Mouse (Mus musculus) retina, embryonic 14.5 days (tissue): ENCODE results near the gene Pdhb.
"Not testable (repeated sequence)": the region's sequence is repeated elsewhere in the genome, so short reads cannot be mapped to it uniquely, and the experiment has no call there.

Source experiments
- DNase-seq: peaks from one replicate; pipeline ENCODE4 v3.0.0-alpha.2; 2015; ENCODE audit warnings: low spot score

Pdhb gene

GRCm38 (mm10) chr14:8134234-8134633, 38.6 kb downstream of the Pdhb start:
- DNase-seq = no peak

DNA sequence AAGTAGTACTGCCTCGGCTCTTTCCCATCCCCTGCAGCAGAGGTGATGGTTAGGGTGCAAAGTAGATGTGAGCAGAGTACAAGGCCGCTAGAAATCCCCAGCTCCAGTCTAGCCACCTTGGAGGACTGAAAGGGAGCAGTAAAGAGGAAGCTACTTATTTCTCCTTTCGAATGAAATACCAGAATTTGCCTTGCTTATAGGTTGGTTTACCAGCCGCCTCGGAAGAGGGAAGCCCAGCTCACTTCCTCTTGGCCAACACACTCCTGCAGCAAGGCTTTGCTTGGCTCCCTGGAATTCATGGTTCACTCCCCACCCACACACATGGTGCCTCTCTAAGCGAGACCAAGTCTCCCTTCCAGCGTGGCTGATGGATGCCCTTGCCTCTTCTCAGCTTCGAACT, 40.0 kb downstream of the Pdhb start:
- no peak for DNase-seq

DNA sequence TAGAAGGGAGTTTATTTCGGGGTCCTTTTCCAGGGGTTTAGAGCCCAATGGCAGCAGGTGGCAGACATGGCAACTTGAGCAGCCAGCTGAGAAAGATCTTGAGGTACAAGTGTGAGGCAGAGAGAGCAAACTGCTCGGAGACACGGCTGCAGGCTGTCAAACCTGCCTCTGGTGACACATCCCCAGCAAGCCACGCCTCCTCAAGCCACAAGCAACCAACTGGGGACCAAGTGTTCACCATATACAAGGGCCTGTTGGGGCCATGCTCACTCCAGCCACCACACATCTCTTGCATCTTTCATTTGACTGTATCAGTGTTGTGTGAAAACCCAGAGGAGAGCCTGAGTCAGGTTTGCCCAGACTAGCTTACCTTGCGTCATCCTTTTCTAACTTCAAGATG, 44.9 kb downstream of the Pdhb start:
- no peak for DNase-seq

DNA sequence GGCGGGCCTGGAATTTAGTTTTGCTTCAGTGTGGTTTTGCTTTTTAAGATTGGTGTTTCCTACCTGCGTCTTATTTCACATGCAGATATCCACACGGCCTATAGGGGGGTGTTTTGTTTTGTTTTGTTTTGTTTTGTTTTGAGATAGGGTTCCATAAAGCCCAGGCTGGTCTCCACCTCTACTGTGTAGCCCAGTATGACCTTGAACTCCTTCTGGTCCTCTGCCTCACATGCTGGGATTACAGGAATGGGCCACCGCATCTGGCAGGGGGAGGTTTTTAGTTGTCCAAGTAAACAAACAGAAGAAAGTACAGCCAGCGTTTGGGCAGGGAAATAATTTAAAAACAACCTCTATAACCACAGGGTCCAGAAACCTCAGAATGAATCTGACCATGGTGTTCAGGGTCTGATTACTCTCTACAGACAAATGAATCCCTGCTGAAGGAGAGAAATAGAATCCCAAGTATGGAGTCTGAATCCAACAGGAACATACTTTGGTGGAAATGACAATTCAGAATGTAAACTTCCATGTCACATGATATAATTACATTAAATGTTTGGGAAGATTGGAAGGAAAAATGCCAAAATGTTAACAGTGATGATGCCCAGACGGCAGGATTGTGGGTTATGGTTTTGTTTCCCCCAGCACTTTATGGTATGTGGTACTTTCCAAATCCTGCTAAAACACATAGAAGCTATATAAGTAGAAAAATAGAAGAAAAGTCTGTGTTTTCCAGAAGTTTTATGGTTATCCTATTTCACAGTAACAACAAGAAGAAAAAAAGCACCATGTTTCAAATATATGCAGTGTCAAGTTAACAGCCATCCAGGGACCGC, 48.6 kb downstream of the Pdhb start:
- no peak for DNase-seq

DNA sequence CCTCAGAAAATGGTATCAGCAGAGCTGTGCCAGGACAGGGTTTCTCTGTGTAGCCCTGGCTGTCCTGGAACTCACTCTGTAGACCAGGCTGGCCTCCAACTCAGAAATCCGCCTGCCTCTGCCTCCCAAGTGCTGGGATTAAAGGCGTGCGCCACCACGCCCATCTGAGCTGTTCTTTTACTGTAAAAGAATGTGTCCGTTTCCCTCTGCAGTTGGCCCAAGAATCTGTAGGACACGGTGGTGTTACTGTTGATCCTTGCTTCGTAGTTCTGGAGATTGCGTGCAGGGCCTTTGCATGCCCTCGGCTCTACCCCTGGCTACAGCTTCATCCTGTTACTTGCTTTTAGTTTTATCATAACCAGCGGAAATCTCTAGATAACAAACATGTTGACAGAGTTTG, 49.2 kb downstream of the Pdhb start:
- DNase-seq = not testable (repeated sequence)

DNA sequence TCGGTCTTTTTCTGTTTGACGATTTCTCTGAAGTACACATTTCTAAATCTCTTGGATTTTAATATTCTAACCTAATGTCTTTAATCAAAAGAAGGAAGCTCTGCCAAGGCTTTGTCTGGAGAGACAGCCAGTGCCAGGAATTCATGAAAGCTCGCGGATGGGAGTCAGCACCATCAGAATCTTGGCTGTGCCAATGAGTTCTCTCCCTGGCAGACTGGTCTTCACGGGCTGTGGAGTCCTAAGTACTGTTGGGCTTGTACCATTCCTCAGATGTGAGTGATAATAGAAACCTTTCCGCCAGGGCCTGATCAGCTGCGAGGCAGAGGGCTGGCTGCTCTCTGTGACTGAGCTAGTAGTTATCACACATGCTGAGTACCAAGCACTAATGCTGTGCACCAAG, 49.7 kb downstream of the Pdhb start:
- no peak for DNase-seq

DNA sequence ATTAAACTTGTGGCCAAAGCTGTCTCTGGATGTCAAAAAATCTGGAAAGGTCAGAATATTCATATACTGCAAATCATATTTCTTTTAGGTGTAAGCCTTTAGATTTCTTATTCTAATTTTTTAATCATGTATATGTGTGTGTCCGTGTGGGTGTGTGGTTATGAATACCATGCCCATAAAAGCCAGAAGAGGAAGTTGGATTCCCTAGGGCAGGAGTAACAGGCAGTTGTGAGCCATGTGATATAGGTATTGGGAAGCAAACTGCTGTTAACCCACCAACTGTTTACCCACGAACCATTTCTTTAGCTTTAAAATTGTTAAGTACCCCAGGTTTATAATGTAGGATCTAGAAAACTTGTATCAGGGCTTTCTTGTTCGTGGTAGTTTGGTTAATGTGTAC, 52.9 kb downstream of the Pdhb start:
- no peak for DNase-seq

DNA sequence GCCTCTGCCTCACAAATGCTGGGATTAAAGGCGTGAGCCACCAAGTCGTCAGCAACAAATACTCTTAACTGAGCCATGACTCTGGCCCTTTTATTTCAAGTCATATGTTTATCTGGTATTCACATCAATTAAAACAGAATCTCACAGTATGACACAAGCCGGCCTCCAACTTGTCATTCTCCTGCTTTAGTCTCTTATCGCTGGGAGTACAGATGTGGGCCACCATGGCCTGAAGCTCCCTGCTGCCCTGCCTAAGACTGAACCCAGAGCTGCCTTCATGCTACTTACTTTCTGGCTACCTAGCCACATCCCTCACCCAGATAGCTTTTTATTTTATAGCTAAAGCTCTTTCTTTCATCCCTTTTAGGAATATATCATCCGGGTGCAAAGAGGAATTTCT, 53.4 kb downstream of the Pdhb start:
- no peak for DNase-seq

DNA sequence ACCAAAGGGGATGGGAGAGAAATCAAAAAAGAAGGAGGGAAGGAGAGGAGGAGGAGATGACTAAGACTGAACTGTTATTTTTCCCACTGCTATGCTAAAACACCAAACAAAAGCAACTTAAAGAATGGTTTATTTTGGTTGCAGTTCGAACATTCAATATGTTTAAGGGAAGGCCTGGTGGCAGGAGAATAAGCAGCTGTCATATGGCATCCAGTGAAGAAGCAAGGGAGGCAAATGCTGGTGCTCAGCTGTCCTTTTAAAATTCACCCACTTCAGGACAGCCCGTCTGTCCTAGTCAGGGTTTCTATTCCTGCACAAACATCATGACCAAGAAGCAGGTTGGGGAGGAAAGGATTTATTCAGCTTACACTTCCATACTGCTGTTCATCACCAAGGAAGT, 55.5 kb downstream of the Pdhb start:
- no peak for DNase-seq
